Mouse (Mus musculus) gastrocnemius, postnatal 14 days (tissue): ENCODE data around the gene Csde1. TPM values are rescaled to one million over a fixed set of nuclear protein-coding genes. Genes with fewer than 3 reads are reported as not detected.

Experiments used
- DNase-seq: peaks from one replicate; pipeline ENCODE4 v3.0.0; 2021; ENCODE audit warnings: mixed read lengths
- intact Hi-C: fragments of 180-260 bp; cut with DNase I; formaldehyde crosslinking; loops from one replicate; pipeline ENCODE4 v1.15.1; 2025; ENCODE audit warnings: low total_unique reads
- total RNA-seq, 2 experiments: library from RNA; stranded (reverse); gene quantifications; 2 replicates each; pipeline ENCODE4 v1.2.3; 2021

The Csde1 gene
- total RNA-seq, 2 experiments from 2014 or later = 522 to 542 TPM

- no peak for DNase-seq
- intact Hi-C loops = no loop called here
Observed at GRCm38 (mm10) chr3:103056016-103056595, 35.9 kb downstream of the Csde1 start.

GRCm38 (mm10) chr3:103057752-103058151 is 37.5 kb downstream of the Csde1 start:
- intact Hi-C loops = no loop called here
- DNase-seq = no peak

DNA sequence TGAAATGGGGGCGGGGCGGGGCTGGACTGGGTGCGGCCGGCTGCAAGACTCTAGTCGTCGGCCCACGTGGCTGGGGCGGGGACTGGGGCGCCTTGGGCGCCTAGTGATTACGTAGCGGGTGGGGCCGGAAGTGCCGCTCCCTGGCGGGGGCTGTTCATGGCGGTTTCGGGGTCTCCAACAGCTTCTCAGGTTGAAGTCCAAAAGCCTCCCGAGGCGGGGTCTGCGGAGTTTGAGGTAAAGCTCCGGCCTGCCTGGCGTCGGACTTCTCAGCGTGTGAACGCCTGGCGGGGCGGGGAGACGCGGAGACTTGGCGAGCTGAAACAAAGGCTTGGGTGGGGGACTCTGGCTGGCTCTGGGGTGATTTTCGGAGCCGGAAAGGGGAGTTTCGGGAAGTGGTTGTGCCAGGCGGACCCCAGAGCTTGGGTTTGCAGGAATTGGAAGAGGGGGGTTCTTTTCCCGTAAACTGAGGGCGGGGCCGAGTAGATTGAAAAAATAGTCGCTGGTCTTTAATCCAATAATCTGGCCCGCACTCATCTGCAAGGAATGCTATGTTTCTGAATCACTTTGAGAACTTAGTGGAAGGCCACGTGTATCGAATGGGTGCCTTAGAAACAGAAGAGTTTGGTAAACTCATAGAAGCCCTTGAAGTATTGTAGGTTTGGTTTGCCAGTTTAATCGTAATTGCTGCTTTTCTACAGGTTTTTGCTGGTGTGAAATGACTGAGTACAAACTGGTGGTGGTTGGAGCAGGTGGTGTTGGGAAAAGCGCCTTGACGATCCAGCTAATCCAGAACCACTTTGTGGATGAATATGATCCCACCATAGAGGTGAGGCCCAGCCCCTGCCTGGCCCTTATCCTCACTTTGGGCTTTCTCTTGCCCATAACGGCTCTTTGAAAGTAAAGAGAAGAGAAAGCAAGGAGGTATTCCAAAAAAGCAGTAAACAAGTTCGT is 38.3 kb downstream of the Csde1 start, which contains the start of gene Nras:
Gene Nras (plus strand): TSS at position 79 of the 951 bp plus-strand sequence.
- peak; percentile 97 for DNase-seq
- intact Hi-C loops = no loop called here

DNA sequence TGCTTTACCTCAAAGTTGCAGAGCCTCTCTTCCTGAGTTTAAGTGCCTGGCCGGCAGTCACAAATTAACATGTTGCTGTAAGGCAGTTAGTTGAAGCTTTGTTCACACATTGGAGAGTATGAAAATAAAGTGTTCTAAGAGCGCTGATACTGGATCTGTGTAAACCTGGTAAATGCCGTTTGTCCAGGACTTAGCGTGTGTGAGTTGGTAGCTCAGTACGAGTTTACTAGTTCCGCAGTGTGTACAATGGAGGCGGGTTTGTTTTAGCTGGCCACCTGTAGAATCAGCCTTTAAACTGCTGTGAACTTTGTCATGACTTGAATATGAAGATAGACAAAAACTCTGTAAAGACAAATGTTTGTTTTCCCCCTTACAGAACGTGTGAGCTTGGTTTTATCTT is 46.7 kb downstream of the Csde1 start:
- no peak for DNase-seq
- intact Hi-C loops = no loop called here

- DNase-seq = peak; percentile 18
- intact Hi-C loops = no loop called here
Observed at GRCm38 (mm10) chr3:103068971-103069370, 48.7 kb downstream of the Csde1 start.

GRCm38 (mm10) chr3:103073771-103074170 is 53.5 kb downstream of the Csde1 start, which contains the start of gene Ampd1:
Gene Ampd1, plus strand, starts transcription at chr3:103074014.
- intact Hi-C loops = no loop called here
- no peak for DNase-seq

DNA sequence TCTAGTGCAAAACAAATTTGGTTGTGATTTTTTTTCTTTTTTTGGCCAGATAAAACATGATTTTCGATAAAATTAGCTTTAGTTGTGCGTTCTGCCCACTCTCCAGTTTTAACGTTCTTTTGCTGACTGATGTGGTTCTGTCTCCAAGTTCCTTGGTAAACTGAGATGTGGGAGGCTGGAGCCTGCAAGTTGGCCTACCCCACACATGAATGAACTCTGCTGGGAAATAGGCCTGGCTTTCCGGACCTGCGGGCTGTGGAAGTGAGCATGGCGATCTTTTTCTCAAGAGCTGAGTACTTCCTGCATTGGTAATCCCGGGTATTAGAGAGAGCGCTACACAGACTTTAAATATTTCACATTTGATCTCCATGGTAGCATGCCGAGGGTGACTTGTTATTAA is 55.6 kb downstream of the Csde1 start:
- no peak for DNase-seq
- intact Hi-C loops = no loop called here

DNA sequence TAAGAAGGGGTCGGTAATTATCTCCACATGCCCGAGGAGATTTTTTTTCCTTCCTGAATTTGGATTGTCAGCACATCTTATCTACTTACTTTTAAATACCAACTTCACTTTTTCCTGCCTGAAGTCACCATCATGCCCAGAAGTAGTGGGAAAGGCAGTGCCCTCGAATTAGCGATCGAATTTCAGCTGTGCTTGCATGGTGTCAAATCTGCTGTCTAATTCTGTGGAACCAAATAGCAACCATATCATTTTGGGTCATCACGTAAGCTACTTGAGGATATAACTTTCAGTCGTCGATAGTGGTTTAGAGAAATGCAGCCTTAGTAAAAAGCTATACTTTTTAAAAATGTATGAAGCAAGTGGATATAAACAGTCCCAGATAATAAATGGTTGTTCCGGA is 56.2 kb downstream of the Csde1 start:
- intact Hi-C loops = no loop called here
- DNase-seq = no peak

- intact Hi-C loops = no loop called here
- peak; percentile 46 for DNase-seq
Observed at GRCm38 (mm10) chr3:103079301-103079700, 59.1 kb downstream of the Csde1 start.

DNA sequence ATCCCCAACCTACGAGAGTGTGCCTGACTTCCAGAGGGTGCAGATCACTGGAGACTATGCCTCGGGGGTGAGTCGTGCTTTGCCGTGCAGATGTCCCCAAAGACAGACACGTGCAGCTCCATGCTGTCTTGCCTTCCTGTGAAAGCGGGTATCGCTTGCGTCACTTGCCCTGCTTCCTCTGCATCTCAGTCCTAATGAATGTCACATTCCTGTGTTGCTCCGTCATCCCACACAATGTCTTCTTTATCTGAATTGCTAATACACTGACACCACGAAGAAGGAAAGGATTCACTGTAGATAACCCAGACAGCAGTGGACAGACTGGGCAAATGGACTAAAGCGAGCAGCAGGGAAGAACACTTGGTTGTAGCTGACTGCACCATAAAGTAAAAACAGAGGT is 60.8 kb downstream of the Csde1 start:
- DNase-seq = no peak
- intact Hi-C loops = no loop called here

DNA sequence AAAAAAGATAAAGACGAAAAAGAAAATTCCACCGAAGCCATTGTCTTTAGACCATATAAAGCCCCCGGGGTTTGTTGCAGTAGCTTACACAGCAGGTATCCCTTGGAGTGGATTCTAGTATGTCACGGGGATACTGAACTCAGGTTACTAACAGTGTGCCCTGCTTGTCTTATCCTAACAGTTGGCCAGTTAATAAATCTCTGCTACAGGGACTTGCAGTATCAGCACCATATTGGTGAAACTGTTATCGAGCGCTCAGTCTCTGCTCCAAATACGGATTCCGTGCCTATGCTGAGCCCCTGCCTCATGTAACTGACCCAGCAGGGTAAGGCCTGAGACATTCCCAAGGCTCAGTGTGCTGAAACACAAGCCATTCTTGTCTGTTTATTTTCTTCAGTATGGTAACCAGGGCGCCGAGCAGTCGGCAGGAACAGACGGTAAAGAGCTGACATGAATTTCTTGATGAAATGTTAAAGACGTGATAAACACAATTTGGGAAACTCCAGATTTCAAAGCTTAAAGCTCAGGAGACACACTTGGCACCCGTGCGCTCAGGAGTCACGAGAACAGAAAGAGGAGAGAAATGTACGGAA is 61.7 kb downstream of the Csde1 start:
- no peak for DNase-seq
- intact Hi-C loops = no loop called here

DNA sequence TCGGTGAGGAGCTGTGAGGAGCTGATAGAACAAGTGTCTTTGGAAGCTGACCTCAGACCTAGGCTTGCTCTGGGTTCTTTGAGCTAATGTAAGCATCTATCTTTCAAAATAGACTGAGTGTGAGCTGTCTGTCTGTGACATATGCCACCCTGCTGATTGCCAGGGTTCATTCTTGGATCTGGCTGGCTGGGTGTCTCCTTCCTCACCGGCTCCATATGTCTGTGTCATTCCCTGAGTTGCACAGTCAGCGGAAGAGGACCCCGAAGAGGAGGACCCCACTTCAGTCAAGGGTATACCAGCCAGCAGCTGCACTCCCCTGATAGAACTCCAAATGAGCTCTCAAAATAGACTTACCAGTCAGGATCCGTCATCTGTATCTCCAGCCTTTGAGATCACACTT is 62.5 kb downstream of the Csde1 start:
- peak; percentile 15 for DNase-seq
- intact Hi-C loops = no loop called here

GRCm38 (mm10) chr3:103085986-103086385 is 65.8 kb downstream of the Csde1 start:
- intact Hi-C loops = no loop called here
- no peak for DNase-seq

DNA sequence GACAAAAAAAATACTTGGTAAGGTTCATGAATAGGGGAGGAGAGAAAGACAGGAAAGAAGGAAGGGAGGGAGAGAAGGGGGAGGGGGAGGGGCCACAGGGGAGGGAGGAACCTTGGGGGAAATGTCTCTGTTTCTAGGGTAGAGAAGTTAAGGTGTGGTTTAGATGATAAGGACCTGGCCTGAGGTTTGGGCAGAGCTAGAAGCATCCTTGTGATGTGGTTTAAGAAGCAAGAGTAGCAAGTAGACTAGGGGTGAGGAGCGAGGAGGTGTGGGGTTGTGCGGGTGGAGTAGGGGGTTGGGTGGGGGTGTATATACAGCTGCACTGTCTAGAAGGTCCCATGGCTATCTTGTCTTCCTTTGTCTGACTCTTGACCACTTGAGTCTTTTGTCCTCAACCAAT is 71.5 kb downstream of the Csde1 start:
- DNase-seq = no peak
- intact Hi-C loops = no loop called here

DNA sequence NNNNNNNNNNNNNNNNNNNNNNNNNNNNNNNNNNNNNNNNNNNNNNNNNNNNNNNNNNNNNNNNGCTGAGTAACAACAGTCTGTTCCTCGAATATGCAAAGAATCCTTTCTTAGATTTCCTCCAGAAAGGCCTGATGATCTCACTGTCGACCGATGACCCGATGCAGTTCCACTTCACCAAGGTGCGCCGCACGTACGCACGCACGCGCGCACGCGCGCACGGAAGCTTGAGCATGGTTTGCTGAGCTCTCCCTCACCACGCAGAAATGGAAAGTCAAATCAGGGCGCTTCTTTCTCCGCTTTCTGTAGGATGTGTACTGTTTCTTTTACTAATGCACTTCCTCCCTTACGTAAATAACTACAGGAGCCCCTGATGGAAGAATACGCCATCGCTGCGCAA is 78.4 kb downstream of the Csde1 start:
- DNase-seq = no peak

DNA sequence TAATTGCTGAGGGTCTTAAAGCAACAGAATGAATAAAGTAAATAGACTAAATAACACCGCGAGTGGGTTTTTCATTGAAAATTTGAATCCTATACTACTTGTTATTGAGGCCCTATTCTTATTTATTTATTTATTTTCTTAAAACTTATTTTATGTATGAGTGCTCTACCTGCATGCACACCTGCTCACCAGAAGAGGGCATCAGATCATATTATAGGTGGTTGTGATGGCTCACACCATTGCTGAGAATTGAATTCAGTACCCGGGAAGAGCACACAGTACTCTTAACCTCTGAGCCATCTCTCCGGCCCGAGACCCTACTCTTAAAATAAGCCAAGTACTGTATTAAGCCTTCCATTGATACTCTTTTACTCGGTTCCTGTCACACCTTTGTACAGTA is 79.4 kb downstream of the Csde1 start:
- intact Hi-C loops = loop anchor here (10.0 kb wide), 1 partner anchor 65 kb away; no protein-coding TSS in a partner anchor
- DNase-seq = no peak

More for the DNA sequence above, 78.4 kb downstream of the Csde1 start:
- intact Hi-C loops = no loop called here

DNA sequence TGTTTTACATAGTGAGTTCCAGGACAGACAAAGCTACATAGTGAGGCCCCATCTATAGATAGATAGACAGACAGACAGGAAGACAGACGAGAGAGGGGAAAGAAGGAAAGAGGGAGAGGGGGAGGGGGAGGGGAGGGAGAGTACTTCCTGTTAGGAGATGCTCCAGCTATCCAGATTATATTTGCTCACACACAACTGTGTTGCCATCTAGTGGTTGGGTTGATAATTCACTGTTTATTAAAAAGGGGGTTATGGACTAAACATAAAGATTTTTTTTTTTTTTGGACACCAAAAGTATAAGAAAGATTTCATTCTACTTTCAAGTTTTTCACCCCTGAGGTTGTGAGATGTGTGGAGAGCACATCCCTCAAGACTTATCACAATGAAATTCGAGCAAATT is 80.5 kb downstream of the Csde1 start:
- intact Hi-C loops = loop anchor here (10.0 kb wide), 1 partner anchor 64 kb away; no protein-coding TSS in a partner anchor
- no peak for DNase-seq

- intact Hi-C loops = loop anchor here (10.0 kb wide), 1 partner anchor 64 kb away; no protein-coding TSS in a partner anchor
- no peak for DNase-seq
Observed at GRCm38 (mm10) chr3:103101194-103101593, 81.0 kb downstream of the Csde1 start.

GRCm38 (mm10) chr3:103101909-103102308 is 81.7 kb downstream of the Csde1 start:
- intact Hi-C loops = loop anchor here (10.0 kb wide), 1 partner anchor 63 kb away; no protein-coding TSS in a partner anchor
- DNase-seq = peak; percentile 10
